Mouse (Mus musculus) adrenal gland, postnatal 14 days (tissue): ENCODE data around the gene Cdk20. TPM values are rescaled to one million over a fixed set of nuclear protein-coding genes. Genes with fewer than 3 reads are reported as not detected.

ENCODE experiments used
- DNase-seq: peaks from one replicate; pipeline ENCODE4 v3.0.0; 2021; ENCODE audit warnings: mixed read lengths
- long read RNA-seq, 2 experiments: library from polyadenylated mRNA; stranded (forward); transcript quantifications; one replicate each; pipeline ENCODE4 v2.0.0; 2021
- total RNA-seq: library from RNA; stranded (reverse); gene quantifications from 2 replicates; pipeline ENCODE4 v1.2.3, GENCODE M21; 2021

Gene Cdk20
- 4.3 and 5.1 TPM in 2 replicates for total RNA-seq
- long read RNA-seq, experiment 1, full-length matches to known transcripts, result 8 of 10 reads
- long read RNA-seq, experiment 1, partial matches to known transcripts, result 2 of 10 reads
- long read RNA-seq, experiment 1, other reads (novel, unspliced or antisense), result 0 of 10 reads
- long read RNA-seq, experiment 2, full-length matches to known transcripts, result 2 of 5 reads
- long read RNA-seq, experiment 2, partial matches to known transcripts, result 1 of 5 reads
- long read RNA-seq, experiment 2, other reads (novel, unspliced or antisense), result 2 of 5 reads

GRCm38 (mm10) chr13:64432017-64432995 lies at the start of gene Cdk20:
Gene Cdk20 (plus strand): TSS chr13:64432314.
- peak; percentile 92 for DNase-seq

DNA sequence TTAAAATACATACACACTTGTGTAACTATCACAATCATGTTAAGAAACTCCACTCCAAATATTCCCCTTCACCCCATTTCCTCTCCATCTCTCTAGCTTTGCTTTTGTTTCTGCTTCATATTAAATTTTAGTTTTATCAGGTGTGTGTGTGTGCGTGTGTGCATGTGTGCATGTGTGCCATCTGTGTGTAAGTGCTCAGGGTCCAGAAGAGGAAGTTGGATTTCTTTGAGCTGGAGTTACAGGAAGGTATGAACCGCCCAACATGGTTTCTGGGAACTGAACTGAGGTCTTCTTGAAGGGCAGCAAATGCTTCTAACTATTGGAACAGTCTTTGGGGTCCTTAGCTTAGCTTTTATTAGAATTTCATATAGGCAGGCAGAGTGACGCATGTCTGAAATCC lies 47.2 kb upstream of the Cdk20 start:
- no peak for DNase-seq

DNA sequence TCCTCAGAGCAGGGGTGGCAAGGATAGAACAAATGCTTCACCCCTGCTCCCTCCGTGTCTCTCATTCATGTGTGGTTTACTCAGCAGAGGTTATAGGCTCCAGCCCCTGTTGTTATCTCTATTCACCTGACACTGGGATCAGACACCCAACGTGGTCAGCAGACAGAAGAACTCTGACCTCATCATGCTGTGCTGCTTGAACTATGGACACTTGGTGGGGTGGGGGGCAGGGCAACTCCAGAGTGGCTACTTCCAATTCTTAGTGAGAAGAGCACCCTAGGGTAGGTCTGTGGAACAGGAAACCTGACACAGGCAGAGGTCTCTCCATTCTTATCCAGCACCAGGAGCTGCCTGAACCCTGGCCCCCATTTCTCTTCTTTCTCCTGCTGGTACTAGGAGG lies 46.1 kb upstream of the Cdk20 start:
- no peak for DNase-seq

DNA sequence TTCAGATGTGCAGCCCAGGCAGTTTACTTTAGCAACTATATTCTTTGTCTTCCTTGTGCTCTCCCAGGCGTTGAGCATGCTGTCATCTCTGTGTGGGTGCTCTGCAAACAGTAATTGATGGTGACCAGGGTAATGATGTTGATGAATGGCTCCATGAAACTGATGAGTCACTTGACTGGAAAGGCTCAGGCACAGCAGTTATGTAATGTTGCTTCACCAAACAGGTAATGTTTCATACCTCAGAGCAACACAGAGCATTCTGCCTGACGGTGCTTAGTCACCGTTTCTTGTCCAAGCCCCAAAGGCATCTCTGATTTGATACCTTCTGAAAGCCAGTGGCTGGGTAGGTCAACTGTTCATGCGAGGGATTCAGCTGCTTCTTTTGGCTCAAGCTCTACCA lies 43.7 kb upstream of the Cdk20 start:
- no peak for DNase-seq

- no peak for DNase-seq
These were observed 35.1 kb upstream of the Cdk20 start for GRCm38 (mm10) chr13:64396979-64397378.

DNA sequence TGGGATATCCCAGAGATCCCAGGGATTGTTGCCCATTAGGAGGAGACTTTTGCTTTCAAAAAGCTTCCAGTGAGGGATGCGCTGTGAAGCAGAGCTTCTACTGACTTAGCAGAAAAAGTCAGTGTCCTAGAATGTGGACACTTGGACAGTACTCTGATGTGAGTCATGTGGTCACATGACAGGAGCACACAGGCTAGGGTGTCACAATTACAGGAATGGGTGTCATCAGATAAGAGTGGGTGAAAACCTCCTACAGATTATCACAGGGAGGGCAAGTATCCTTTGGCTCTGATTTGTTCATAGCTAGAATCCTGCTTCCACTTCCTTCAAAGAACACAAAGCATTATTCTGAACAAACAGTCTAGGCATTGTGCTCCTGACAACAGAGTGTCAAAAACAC lies 34.0 kb upstream of the Cdk20 start:
- DNase-seq, result no peak

DNA sequence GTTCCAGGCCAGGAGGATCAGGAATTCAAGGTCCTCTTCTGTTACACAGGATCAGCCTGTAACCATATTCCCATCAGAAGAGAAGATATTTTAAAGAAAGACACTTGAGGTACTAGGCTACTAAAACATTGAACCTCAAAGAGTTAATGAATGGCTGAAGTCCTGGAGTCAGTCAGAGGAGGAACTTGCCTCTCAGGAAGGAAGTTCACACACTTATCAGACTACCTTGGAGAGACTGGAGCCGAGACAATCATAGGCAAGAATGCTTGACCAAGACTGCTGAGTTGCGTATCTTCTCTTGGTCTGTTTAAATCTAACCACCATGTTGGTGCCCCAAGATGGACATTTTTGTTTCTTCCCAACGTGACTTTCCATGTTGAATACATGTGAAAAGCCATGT lies 32.2 kb upstream of the Cdk20 start:
- DNase-seq, result no peak

GRCm38 (mm10) chr13:64400801-64401361 lies 31.2 kb upstream of the Cdk20 start:
- peak; percentile 42 for DNase-seq

- DNase-seq, result no peak
These were observed 30.1 kb upstream of the Cdk20 start for GRCm38 (mm10) chr13:64402006-64402405.

- no peak for DNase-seq
These were observed 29.6 kb upstream of the Cdk20 start for GRCm38 (mm10) chr13:64402504-64402949.

GRCm38 (mm10) chr13:64402951-64403460 lies 29.1 kb upstream of the Cdk20 start:
- DNase-seq, result no peak

DNA sequence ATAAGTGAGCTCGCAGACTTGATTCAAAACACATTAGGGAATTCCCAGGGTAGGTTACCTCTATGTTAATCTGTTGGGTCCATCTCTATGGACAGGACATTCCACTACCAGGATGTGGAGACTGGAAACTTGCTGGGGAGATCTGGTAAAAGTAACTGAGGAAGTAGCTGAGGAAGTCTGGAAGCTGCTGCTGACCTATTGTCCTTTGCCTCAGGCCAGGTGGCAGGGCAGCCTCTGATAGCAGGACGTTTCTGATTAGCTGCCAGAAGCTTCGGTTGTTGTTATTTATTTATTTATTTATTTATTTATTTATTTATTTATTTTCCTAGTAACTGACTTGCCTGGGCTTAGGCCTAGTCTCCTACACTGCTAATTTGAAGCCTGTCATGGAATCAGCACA lies 28.6 kb upstream of the Cdk20 start:
- no peak for DNase-seq

DNA sequence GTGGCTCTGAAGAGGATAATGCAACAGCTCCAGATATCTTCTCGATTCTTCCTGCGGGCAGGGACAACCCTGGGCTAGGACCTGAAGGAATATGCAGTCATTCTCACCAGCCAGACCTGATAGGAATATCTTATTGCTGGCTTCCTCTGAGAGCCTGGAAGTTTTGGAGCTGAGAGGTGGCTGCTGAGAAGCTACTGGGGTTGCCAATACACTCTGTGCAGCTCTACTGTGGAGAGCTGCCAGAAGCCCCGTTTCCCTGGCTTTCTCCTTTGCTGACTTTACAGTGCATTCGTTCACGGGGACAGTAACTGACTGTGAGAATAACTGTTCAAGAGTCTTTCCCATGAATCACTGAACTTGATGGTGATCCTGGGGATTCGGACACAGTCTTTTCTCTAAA lies 26.6 kb upstream of the Cdk20 start:
- no peak for DNase-seq

- DNase-seq, result no peak
These were observed 24.1 kb upstream of the Cdk20 start for GRCm38 (mm10) chr13:64407992-64408391.

- DNase-seq, result no peak
These were observed 21.5 kb upstream of the Cdk20 start for GRCm38 (mm10) chr13:64410604-64411003.

- DNase-seq, result no peak
These were observed 20.8 kb upstream of the Cdk20 start for GRCm38 (mm10) chr13:64411282-64411681.

GRCm38 (mm10) chr13:64412752-64413257 lies 19.3 kb upstream of the Cdk20 start:
- DNase-seq, result no peak

- DNase-seq, result no peak
These were observed 16.5 kb upstream of the Cdk20 start for GRCm38 (mm10) chr13:64415659-64416058.

GRCm38 (mm10) chr13:64416955-64417601 lies 15.0 kb upstream of the Cdk20 start:
- no peak for DNase-seq

DNA sequence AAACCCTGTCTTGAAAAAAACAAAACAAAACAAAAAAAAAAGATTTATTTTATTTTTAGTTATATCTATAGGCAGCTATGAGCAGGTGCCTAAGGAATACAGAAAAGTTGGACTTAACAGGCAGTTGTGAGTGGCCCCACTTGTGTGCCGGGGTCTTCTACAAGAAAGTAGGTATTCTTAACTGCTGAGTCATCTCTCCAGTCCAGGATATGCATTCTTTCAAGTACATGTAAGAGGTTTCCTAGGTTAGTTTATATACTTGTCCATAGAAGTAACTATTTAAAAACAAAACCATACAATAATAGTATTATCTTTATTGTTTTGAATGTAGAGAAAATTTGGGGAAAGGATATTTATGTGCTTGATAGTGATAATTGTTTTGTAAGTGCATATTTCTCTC lies 11.3 kb upstream of the Cdk20 start:
- no peak for DNase-seq

- no peak for DNase-seq
These were observed 10.7 kb upstream of the Cdk20 start for GRCm38 (mm10) chr13:64421386-64421785.
